In genomic region chr4:58339226-58339625, GRCm38 (mm10) we compare ENCODE assay signal across 18 mouse cellular contexts. TPM values are rescaled to one million over a fixed set of nuclear protein-coding genes. Genes with fewer than 3 reads are reported as not detected.
A peak's percentile ranks its signal among the peaks of the same experiment; 100 is the strongest.
DNase-seq lines count a peak whose midpoint lies in the region.
"Had no signal": no experiment of that assay in that cellular context is flagged by ENCODE, and none has a peak within 500 bp of the region (broad histone marks: within the 10 kb centered on the region; RNA-seq: fewer than 3 reads in every experiment).

No protein-coding gene starts in this region.

- peak; percentile 38 for DNase-seq in gastrocnemius, adult 18-20 months (ENCODE audit: low spot score)
- no peak for DNase-seq in gastrocnemius, postnatal 4 days (ENCODE audit: low spot score in 2 of 2)
- peak; percentile 12 for DNase-seq in Muller cell, postnatal 12 days (ENCODE audit: inconsistent ontology term)
- peak; percentile 29 for DNase-seq in ZHBTc4 (ENCODE audit: low read depth, low spot score)
- DNase-seq in skeletal muscle tissue, adult 2 months (ENCODE audit: low read depth, low spot score), result peak; percentile 45
- no peak for DNase-seq in heart, postnatal 14 days
- DNase-seq in frontal cortex, postnatal 36 days (ENCODE audit: low spot score in 2 of 2), result no peak
- DNase-seq: adrenal gland, postnatal 10 days; B cell, adult 2 months; cerebellum, adult 11 months; cerebellum, adult 8-10 months; cerebellum, postnatal 14 days; forebrain, postnatal 0 days; gastrocnemius, postnatal 36 days; heart, adult 2 months; heart, postnatal 36 days; kidney, adult 2 months had no signal

- intact Hi-C loops in heart, postnatal 14 days (cut with DNase I), result no loop called here

RNA-seq across cellular contexts. Expression of gene Musk, which starts 53.5 kb away (rescaled TPM):
- total RNA-seq in gastrocnemius, adult 18-20 months (2021), result 10 to 100 TPM; 21.8 to 44.1 TPM
- 10 to 100 TPM; 32.5 to 33.5 TPM for total RNA-seq in gastrocnemius, postnatal 4 days (2021)
- under 1 TPM; 0.78 to 0.98 TPM for total RNA-seq in heart, postnatal 14 days (2021)
- total RNA-seq: G1E had no signal

Comparison
In these comparisons a context has a peak if more than half of its experiments do, and no peak if none do; other contexts are left out.
1. DNase-seq: peak in gastrocnemius, adult 18-20 months (single experiment), Muller cell, postnatal 12 days (single experiment), ZHBTc4 (single experiment) and skeletal muscle tissue, adult 2 months (single experiment); none in gastrocnemius, postnatal 4 days (0 of 2), heart, postnatal 14 days (0 of 2) and frontal cortex, postnatal 36 days (0 of 2).
2. RNA of gene Musk, which starts 53.5 kb away (total RNA-seq): 21.8 to 44.1 TPM in gastrocnemius, adult 18-20 months and 32.5 to 33.5 TPM in gastrocnemius, postnatal 4 days; 0.78 to 0.98 TPM in heart, postnatal 14 days; every median in the first group is over 10 times any median in the second.